Mouse (Mus musculus) myocyte (in vitro differentiated cells): ENCODE measurements around the gene Ccp110.

ENCODE experiments used
- POLR2AphosphoS2 ChIP-seq: IDR thresholded peaks from one replicate; pipeline ENCODE4 v1.6.1; 2011; ENCODE audit warnings: low read depth, control low read depth; ENCODE audit not compliant: insufficient read length
- TCF12 ChIP-seq: IDR thresholded peaks from one replicate; pipeline ENCODE4 v1.6.1; 2011; ENCODE audit warnings: mild to moderate bottlenecking, control low read depth; ENCODE audit not compliant: poor library complexity, insufficient read depth, severe bottlenecking

DNA sequence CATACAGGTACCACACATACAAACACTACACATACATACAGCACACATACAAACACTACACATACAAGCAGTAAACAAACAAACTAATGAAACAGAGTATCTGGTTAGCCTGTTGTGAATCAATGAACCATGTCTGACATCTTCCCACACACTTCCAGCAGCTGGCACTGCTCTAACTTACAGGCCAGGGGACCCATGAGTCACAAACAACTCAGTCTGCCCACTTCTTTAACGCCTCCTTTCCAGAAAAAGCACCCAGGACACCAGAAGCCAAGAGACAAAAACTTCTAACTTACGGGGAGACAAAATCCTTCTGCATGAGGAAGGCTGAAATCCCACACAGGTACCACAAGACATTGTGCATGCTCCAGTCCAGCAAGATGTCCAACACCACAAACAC is 21.1 kb upstream of the Ccp110 start:
- TF ChIP-seq POLR2AphosphoS2 (no peak), TCF12 (no peak)
